Mouse (Mus musculus): ENCODE data around the gene Catsper1. TPM values are rescaled to one million over a fixed set of nuclear protein-coding genes. Genes with fewer than 3 reads are reported as not detected.
A peak's percentile ranks its signal among the peaks of the same experiment; 100 is the strongest.

Catsper1 gene
- polyA plus RNA-seq, 1 experiment from 2014 or later = not detected

DNA sequence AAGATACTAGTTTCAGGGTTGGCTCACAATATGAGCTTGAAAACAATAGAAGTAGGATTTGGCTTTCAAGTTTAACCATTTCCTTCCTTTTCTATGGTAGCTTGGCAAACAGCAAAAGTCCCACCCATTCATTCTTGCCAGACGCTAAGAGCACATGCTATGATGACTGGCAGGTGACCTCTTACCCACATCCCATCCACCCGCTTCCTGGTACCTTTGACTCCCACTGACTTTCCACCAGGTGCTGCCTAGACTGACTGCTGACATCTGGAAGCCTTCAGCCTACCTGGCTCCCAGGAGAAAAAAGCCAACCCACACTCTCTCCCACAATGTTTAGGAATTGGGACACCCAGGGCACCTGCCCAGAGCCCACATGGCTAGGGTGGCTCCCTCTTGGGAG lies 28.6 kb downstream of the Catsper1 start:
- Histone ChIP-seq H3K27ac (no peak overlapping the region), H3K36me3 (peaks cover 19% of the 10 kb centered on the region), H3K4me1 (peaks cover 21% of the 10 kb centered on the region), H3K27me3 (replicated peaks) (no peaks in the 10 kb centered on the region), H3K4me3 (replicated peaks) (no peak overlapping the region), H3K9me3 (no peaks in the 10 kb centered on the region), H3K9ac (no peak overlapping the region), H3K4me2 (no peak overlapping the region)
- ATAC-seq (ENCODE audit: insufficient read depth, low FRiP score, low read depth) = no peak
- WGBS = 80% methylated on average over 2 of the region's 2 CpGs

DNA sequence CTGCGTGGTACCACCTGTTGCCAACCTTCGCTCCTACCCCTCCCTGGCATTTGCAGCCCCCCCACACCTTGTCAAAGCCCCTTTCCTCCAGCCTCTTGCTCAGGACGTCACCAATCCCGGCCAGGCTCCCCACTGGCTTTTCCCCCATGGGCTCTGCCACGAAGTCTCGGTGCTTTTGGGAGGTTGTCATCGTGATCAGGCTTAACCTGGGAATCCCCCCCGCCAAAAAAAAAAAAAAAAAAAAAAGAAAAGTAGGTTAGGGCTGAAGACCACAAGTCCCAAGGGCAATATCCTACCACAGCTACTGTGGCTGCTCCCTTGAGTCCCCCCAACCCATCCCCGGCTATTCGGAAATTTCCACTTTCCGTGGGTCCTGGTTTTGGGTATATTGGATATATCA lies 30.2 kb downstream of the Catsper1 start:
- Histone ChIP-seq H3K36me3 (peaks cover 30% of the 10 kb centered on the region), H3K27ac (peak overlapping the region; percentile 98; the same call in 1 of the 2 replicates), H3K4me3 (replicated peaks) (peak overlapping the region; percentile 87), H3K9ac (peak overlapping the region; percentile 37; the same call in 1 of the 2 replicates), H3K27me3 (replicated peaks) (no peaks in the 10 kb centered on the region), H3K4me1 (peaks cover 21% of the 10 kb centered on the region), H3K4me2 (peak overlapping the region; percentile 90), H3K9me3 (no peaks in the 10 kb centered on the region)
- no peak for ATAC-seq (ENCODE audit: insufficient read depth, low FRiP score, low read depth)
- 17% methylated on average over 11 of the region's 11 CpGs for WGBS

DNA sequence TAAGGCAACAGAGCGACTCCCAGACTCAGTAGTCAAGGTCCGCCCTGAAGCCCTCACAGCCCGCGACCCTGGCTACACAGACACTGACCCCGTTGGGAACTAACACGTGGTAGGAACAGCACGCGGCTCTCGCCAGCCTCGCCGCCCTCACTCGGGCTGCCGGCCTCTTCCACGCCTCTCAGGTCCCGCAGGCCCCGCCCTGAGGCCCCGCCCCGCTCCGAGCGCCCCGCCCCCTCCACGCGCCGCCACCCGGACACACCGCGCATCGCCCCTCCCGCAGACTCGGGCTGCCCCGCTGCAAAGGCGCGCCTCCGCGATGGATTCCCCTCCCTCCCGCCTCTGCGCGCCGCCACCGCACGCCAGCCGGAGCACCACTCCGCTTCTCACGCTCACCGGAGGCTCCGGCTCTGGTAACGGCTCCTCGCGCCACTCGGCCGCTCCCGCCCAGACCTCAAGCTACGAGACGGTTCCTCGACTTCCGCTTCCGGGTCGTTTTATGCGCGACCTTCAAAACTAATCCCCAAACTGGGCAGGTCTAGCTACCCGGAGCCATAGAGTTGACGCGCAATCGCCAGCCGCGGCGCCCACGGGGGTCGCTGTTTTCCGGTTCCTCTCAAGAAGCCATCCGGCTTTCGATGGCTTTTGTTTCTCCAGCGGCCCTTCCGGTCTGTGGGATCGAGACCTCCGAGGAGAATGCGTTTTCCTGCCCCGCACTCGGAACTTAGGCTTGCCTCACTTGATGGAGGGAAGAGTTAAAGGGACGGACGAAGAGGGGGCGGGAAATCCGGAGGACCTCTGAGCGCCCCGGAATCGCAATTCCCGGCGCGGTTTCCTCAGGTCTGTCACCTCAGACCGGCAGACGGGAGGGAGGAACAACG lies 30.9 kb downstream of the Catsper1 start, which contains the start of gene Eif1ad:
Eif1ad (plus strand) TSS at position 567 of the 878 bp plus-strand sequence.
- H3K9me3 ChIP-seq = no peaks in the 10 kb centered on the region
- H3K9ac ChIP-seq = peak within 1 kb of the TSS; percentile 89
- peak within 1 kb of the TSS; percentile 87 for H3K4me3 ChIP-seq (replicated peaks)
- H3K27ac ChIP-seq = peak within 1 kb of the TSS; percentile 98
- no peaks in the 10 kb centered on the region for H3K27me3 ChIP-seq (replicated peaks)
- H3K4me2 ChIP-seq = peak within 1 kb of the TSS; percentile 90
- peak; percentile 93 for ATAC-seq (ENCODE audit: insufficient read depth, low FRiP score, low read depth)
- peaks cover 21% of the 10 kb centered on the region for H3K4me1 ChIP-seq
- peaks cover 33% of the 10 kb centered on the region for H3K36me3 ChIP-seq
- under 1% methylated on average over 68 of the region's 92 CpGs for WGBS

DNA sequence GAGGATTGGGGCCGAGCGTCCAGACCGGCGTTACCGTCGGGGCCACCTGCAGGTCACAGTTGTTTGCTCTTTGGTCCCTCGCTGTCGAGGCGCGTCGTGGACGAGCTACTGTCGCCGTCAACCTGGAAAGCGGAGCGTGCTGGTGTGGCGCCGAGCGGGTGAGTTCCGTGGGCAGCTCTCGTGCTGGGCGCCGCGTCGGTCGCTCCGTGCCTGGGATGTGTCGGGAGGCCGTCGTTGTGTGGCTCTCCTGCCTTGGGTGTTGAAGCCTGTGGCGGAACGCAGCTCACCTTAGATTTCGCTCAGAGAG lies 31.5 kb downstream of the Catsper1 start, which contains the start of gene Banf1:
Banf1 (minus strand) TSS at position 116 of the 307 bp plus-strand sequence.
- Histone ChIP-seq H3K4me1 (peaks cover 21% of the 10 kb centered on the region), H3K9ac (peak within 1 kb of the TSS; percentile 89), H3K4me2 (peak within 1 kb of the TSS; percentile 90), H3K4me3 (replicated peaks) (peak within 1 kb of the TSS; percentile 87), H3K36me3 (peaks cover 33% of the 10 kb centered on the region), H3K9me3 (no peaks in the 10 kb centered on the region), H3K27me3 (replicated peaks) (no peaks in the 10 kb centered on the region), H3K27ac (peak within 1 kb of the TSS; percentile 98)
- 0% methylated on average over 33 of the region's 33 CpGs for WGBS
- 0 out of 2 replicates have a peak, but pooled peaks have one; percentile 1 for ATAC-seq (ENCODE audit: insufficient read depth, low FRiP score, low read depth)

DNA sequence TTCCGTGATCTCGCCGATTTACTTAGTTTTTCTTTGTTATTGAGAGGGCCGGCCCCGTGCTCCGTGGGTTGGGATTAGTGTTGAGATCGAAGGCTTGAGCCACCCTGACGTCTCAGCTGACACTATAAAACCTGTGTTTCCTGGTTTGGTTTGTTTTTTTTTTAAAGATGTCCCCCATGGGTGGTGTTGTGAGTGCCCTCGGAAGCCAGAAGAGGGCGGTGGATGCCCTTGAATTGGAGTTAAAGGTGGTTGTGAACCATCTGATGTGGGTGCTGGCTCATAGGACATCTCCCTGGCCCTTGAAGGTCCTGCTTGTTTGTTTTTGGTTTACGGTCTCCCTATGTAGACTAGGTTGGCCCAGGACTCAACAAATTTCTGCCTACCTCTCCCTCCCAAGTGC lies 31.9 kb downstream of the Catsper1 start:
- Histone ChIP-seq H3K27me3 (replicated peaks) (no peaks in the 10 kb centered on the region), H3K36me3 (peaks cover 37% of the 10 kb centered on the region), H3K4me3 (replicated peaks) (peak overlapping the region; percentile 87), H3K4me2 (peak overlapping the region; percentile 90), H3K27ac (peak overlapping the region; percentile 98), H3K9me3 (no peaks in the 10 kb centered on the region), H3K9ac (peak overlapping the region; percentile 89), H3K4me1 (peaks cover 21% of the 10 kb centered on the region)
- no peak for ATAC-seq (ENCODE audit: insufficient read depth, low FRiP score, low read depth)
- 8% methylated on average over 11 of the region's 11 CpGs for WGBS

DNA sequence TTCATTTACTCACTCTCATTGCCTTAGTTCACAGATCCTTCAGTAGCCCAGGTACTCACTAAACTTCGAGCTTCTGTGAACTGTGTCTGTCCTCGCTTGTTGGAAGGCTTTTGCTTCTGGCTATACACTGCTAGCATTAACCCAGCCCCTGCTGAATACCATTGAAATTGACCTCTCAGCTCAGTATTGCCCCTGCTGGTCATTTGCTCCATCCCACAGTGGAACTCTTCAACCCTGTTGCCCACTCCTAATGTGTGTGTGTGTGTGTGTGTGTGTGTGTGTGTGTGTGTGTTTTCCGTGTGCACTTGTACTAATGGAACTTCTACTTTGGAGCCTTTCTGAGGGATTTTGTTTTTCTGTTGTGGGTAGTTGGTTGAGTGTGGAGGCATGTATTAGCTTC lies 35.4 kb downstream of the Catsper1 start:
- no peaks in the 10 kb centered on the region for H3K27me3 ChIP-seq (replicated peaks)
- H3K27ac ChIP-seq = no peak overlapping the region
- no peak overlapping the region for H3K4me3 ChIP-seq (replicated peaks)
- H3K4me1 ChIP-seq = peaks cover 12% of the 10 kb centered on the region
- WGBS = 81% methylated on average over 3 of the region's 3 CpGs
- H3K36me3 ChIP-seq = peaks cover 22% of the 10 kb centered on the region
- no peak for ATAC-seq (ENCODE audit: insufficient read depth, low FRiP score, low read depth)
- H3K4me2 ChIP-seq = no peak overlapping the region
- H3K9ac ChIP-seq = no peak overlapping the region
- H3K9me3 ChIP-seq = no peaks in the 10 kb centered on the region

DNA sequence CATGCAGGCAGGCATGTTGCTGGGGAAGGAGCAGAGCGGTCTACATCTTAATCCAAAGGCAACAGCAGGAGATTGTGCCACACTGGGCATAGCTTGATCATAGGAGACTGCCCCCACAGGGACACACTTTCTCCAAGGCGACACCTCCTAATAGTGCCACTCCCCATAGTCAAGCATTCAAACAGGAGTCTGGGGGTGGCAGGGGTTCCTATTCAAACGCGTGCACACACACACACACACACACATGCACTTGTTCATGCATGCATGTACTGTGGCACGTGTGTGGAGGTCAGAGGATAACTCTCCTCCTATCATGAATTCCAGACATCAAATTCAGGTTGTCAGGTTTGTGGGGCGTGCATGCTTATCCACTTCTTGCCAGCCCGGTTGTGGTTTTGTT lies 37.2 kb downstream of the Catsper1 start:
- Histone ChIP-seq H3K9me3 (no peaks in the 10 kb centered on the region), H3K4me2 (no peak overlapping the region), H3K4me3 (replicated peaks) (no peak overlapping the region), H3K36me3 (peaks cover 22% of the 10 kb centered on the region), H3K9ac (no peak overlapping the region), H3K27ac (no peak overlapping the region), H3K4me1 (peaks cover 9% of the 10 kb centered on the region), H3K27me3 (replicated peaks) (no peaks in the 10 kb centered on the region)
- ATAC-seq (ENCODE audit: insufficient read depth, low FRiP score, low read depth) = no peak
- 94% methylated on average over 7 of the region's 7 CpGs for WGBS

DNA sequence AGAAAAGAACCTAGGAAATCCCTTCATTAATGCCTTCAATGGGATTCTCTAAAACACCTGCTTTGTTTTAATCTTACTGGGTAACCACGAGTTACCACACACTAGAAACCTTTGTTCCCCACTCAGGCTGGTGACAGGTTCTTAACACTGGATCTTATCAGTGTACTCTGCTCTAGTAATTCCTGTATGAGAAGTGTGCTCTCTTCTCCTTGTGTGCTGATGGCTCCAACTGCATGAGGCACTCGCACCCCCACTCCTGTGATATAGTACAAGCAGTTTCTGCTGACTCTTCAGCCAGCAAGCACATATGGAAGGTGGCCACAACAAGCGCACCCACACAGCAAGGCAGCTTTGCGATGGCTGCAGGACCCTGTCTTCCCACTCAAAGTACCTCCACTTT lies 38.6 kb downstream of the Catsper1 start:
- H3K9me3 ChIP-seq = no peaks in the 10 kb centered on the region
- ATAC-seq (ENCODE audit: insufficient read depth, low FRiP score, low read depth) = no peak
- H3K27me3 ChIP-seq (replicated peaks) = no peaks in the 10 kb centered on the region
- H3K4me1 ChIP-seq = no peaks in the 10 kb centered on the region
- H3K4me2 ChIP-seq = no peak overlapping the region
- WGBS = 77% methylated on average over 4 of the region's 4 CpGs
- H3K27ac ChIP-seq = no peak overlapping the region
- no peak overlapping the region for H3K4me3 ChIP-seq (replicated peaks)
- H3K9ac ChIP-seq = no peak overlapping the region
- H3K36me3 ChIP-seq = peaks cover 34% of the 10 kb centered on the region

DNA sequence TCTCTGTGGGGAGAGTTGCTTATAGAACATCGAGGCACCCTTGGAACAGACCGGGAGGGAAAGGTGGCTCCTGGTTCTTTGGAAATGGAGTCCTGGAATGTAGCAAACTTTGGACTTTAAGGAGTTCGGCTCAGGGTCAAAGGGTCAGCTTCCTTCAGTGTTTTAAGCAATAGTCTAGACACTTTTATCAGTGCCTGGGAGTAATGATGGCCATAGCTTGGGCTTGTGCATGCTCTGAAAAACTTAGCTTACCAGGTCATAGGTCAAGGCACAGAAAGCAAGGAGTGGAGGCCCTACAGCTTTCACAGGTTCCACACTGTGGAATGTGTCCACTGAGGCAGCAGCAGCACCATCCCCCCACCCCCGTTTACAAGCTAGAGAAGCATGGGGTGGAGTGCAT lies 39.2 kb downstream of the Catsper1 start:
- H3K27ac ChIP-seq = no peak overlapping the region
- ATAC-seq (ENCODE audit: insufficient read depth, low FRiP score, low read depth) = no peak; the same call in 1 of the 2 replicates

DNA sequence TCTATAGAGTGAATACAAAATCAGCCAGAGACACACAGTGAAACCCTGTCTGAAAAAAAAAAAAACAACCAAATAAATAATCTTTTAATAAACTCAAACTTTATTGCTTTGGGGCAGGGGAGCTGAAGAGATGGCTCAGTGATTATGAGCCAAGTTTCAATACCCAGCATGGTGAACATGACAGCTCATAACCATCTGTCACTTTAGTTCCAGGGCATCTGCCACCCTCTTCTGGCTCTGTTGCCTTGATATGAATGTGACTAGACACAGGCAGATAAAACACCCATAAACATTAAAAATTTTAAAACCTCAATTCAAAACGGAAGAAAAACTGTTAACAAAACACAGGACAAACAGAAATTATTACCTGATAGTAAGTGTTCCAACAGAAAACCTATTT lies 41.9 kb downstream of the Catsper1 start:
- ATAC-seq (ENCODE audit: insufficient read depth, low FRiP score, low read depth) = no peak
- WGBS = 91% methylated on average over 1 of the region's 1 CpGs
- Histone ChIP-seq H3K9ac (no peak overlapping the region), H3K4me1 (no peaks in the 10 kb centered on the region), H3K27me3 (replicated peaks) (no peaks in the 10 kb centered on the region), H3K36me3 (peaks cover 48% of the 10 kb centered on the region), H3K4me3 (replicated peaks) (no peak overlapping the region), H3K27ac (no peak overlapping the region), H3K4me2 (no peak overlapping the region), H3K9me3 (no peaks in the 10 kb centered on the region)

More for the DNA sequence above, 39.2 kb downstream of the Catsper1 start:
- Histone ChIP-seq H3K4me1 (no peaks in the 10 kb centered on the region), H3K27me3 (replicated peaks) (no peaks in the 10 kb centered on the region), H3K4me3 (replicated peaks) (no peak overlapping the region), H3K36me3 (peaks cover 38% of the 10 kb centered on the region), H3K9ac (no peak overlapping the region), H3K9me3 (no peaks in the 10 kb centered on the region), H3K4me2 (no peak overlapping the region)
- 67% methylated on average over 4 of the region's 4 CpGs for WGBS

DNA sequence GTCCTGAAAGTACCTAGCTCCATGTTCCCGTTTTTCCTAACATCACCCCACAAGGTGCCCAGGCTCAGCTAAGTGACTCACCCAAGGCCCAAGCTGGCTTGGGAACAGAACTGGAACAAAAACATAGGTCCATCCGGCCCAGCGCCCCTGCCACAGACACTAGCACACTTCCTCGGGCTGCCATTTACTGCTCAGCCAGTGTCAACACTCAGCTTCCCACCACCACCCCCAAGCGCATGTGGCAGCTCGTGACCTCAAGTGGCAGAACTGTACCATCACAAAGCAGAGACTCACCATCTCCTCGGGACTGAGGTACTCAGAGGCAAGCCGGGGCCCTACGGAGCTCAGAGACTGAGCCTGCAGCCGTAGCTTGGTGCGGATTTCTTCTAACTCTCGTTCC lies 47.8 kb downstream of the Catsper1 start:
- no peak overlapping the region for H3K9ac ChIP-seq
- no peaks in the 10 kb centered on the region for H3K27me3 ChIP-seq (replicated peaks)
- H3K36me3 ChIP-seq = peaks cover 72% of the 10 kb centered on the region
- H3K9me3 ChIP-seq = no peaks in the 10 kb centered on the region
- H3K27ac ChIP-seq = no peak overlapping the region
- H3K4me2 ChIP-seq = no peak overlapping the region
- no peak for ATAC-seq (ENCODE audit: insufficient read depth, low FRiP score, low read depth)
- peaks cover 17% of the 10 kb centered on the region; the same call in 1 of the 2 replicates for H3K4me1 ChIP-seq
- no peak overlapping the region for H3K4me3 ChIP-seq (replicated peaks)
- 93% methylated on average over 12 of the region's 12 CpGs for WGBS

DNA sequence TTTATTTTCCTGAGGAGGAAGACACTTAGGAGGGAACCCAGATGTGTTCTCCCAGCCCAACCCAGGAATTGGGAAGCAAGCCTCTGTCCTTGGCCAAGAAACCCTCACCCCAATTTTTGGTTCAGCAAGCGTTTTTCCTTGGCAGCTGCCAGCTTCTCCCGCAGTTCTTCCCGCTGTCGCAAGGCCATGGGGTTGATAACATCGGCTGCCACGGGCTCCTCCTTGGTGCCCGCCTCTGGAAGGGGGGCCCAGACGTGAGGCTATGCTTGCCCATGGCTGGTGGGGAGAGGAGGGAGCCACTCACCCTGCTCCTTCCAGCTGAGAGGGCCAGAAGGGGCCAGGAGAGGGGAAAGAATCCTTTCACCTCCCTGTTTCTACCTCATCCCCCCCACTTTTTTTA lies 49.2 kb downstream of the Catsper1 start:
- H3K27ac ChIP-seq = no peak overlapping the region
- ATAC-seq (ENCODE audit: insufficient read depth, low FRiP score, low read depth) = no peak
- no peaks in the 10 kb centered on the region for H3K27me3 ChIP-seq (replicated peaks)
- H3K4me1 ChIP-seq = peaks cover 19% of the 10 kb centered on the region
- no peak overlapping the region for H3K4me2 ChIP-seq
- WGBS = 93% methylated on average over 8 of the region's 8 CpGs
- peaks cover 61% of the 10 kb centered on the region for H3K36me3 ChIP-seq
- no peak overlapping the region for H3K4me3 ChIP-seq (replicated peaks)
- H3K9me3 ChIP-seq = no peaks in the 10 kb centered on the region
- no peak overlapping the region for H3K9ac ChIP-seq
